Mouse (Mus musculus): ENCODE measurements around the gene Cacna1a. TPM values are rescaled to one million over a fixed set of nuclear protein-coding genes. Genes with fewer than 3 reads are reported as not detected.

Gene Cacna1a
- total and polyA plus RNA-seq, 3 experiments = 3.2 to 5.1 TPM; not detected in 1

DNA sequence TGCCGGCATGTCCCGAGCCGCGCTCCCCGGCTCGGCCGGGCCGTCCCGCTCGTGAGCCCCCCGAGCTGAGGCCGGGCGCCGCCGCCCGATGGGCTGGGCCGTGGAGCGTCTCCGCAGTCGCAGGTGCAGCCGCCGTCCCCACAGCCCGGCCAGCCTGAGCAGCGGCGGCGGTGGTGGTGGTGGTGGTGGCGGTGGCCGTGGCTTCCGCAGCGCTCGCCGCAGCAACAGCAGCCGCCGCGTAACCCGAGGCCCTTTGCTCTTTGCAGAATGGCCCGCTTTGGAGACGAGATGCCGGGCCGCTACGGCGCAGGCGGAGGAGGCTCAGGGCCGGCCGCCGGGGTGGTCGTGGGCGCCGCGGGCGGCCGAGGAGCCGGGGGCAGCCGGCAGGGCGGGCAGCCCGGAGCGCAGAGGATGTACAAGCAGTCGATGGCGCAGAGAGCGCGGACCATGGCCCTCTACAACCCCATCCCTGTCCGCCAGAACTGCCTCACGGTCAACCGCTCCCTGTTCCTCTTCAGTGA lies 27.2 kb downstream of the Cacna1a start:
- Histone ChIP-seq H3K9ac (ENCODE audit: control insufficient read depth, low read depth, low read length, poor library complexity, severe bottlenecking) (no peak overlapping the region), H3K36me3 (ENCODE audit: control insufficient read depth in 1 of 2, insufficient read depth in 2 of 2, low read length in 2 of 2) (no peaks in the 10 kb centered on the region), H3K4me3 (ENCODE audit: control insufficient read depth in 1 of 2, insufficient read depth in 1 of 2, low read depth in 2 of 2, low read length in 2 of 2) (no peak overlapping the region), H3K4me1 (ENCODE audit: control insufficient read depth in 1 of 2, insufficient read depth in 2 of 2, low read length in 2 of 2) (no peaks in the 10 kb centered on the region), H3K79me2 (ENCODE audit: control insufficient read depth, insufficient read depth, low read length, poor library complexity) (no peaks in the 10 kb centered on the region), H3K9me3 (replicated peaks; ENCODE audit: insufficient read depth, low read length) (no peaks in the 10 kb centered on the region), H3K27me3 (ENCODE audit: control insufficient read depth in 1 of 2, insufficient read depth in 2 of 2, low read length in 2 of 2) (peaks cover 0 to 1% of the 10 kb centered on the region in 2 experiments; a peak in 1 of 4 replicates), H3K27ac (ENCODE audit: control insufficient read depth, low read depth, low read length) (no peak overlapping the region)
- no peak for DNase-seq (ENCODE audit: low read depth, low spot score)
- TF ChIP-seq ZMIZ1 (IDR thresholded peaks at IDR 0.05; ENCODE audit: low read depth, low read length) = no peak
- TF ChIP-seq UBTF (IDR thresholded peaks at IDR 0.05; ENCODE audit: borderline replicate concordance, insufficient read depth, low read depth, low read length) = no peak

DNA sequence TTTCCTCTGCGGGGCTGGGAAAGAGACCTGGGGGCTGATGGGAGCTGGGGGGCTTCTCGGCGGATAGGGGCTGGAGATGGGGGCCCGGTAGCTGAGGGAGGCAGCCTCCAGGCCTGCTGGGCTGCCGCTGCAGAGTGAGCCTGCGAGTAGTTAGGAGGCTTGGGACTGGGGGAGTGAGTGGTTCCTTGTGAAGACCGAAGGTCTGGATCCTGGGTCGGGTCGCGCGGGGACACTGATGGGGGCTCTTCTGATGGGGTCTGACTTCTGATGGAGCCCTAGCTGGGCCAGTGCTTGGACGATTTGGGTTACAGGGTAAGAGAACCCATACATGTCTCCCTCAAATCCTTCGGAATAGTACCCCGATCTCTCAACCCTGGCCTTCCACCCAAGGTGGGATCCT lies 27.8 kb downstream of the Cacna1a start:
- Histone ChIP-seq H3K9ac (ENCODE audit: control insufficient read depth, low read depth, low read length, poor library complexity, severe bottlenecking) (no peak overlapping the region), H3K4me1 (ENCODE audit: control insufficient read depth in 1 of 2, insufficient read depth in 2 of 2, low read length in 2 of 2) (no peaks in the 10 kb centered on the region), H3K27ac (ENCODE audit: control insufficient read depth, low read depth, low read length) (no peak overlapping the region), H3K4me3 (ENCODE audit: control insufficient read depth in 1 of 2, insufficient read depth in 1 of 2, low read depth in 2 of 2, low read length in 2 of 2) (no peak overlapping the region), H3K36me3 (ENCODE audit: control insufficient read depth in 1 of 2, insufficient read depth in 2 of 2, low read length in 2 of 2) (no peaks in the 10 kb centered on the region), H3K79me2 (ENCODE audit: control insufficient read depth, insufficient read depth, low read length, poor library complexity) (no peaks in the 10 kb centered on the region), H3K27me3 (ENCODE audit: control insufficient read depth in 1 of 2, insufficient read depth in 2 of 2, low read length in 2 of 2) (0 out of 4 replicates have a peak, but pooled peaks cover 0 to 1% of the 10 kb centered on the region in 2 experiments), H3K9me3 (replicated peaks; ENCODE audit: insufficient read depth, low read length) (no peaks in the 10 kb centered on the region)
- TF ChIP-seq POLR2AphosphoS2 (IDR thresholded peaks at IDR 0.05; ENCODE audit: low read length) (no peak), NELFE (IDR thresholded peaks at IDR 0.05; ENCODE audit: low read depth, low read length) (no peak), ELF1 (IDR thresholded peaks at IDR 0.05; ENCODE audit: low read depth, low read length) (no peak), TAL1 (IDR thresholded peaks at IDR 0.05; ENCODE audit: low read length) (no peak), POLR2AphosphoS5 (IDR thresholded peaks at IDR 0.05; ENCODE audit: borderline replicate concordance, low read depth, low read length) (no peak), JUND (IDR thresholded peaks at IDR 0.05; ENCODE audit: low read depth, low read length) (no peak), NRF1 (IDR thresholded peaks at IDR 0.05; ENCODE audit: insufficient read depth, low read depth, low read length, poor library complexity, severe bottlenecking) (no peak), MEF2A (IDR thresholded peaks at IDR 0.05; ENCODE audit: extremely low read depth, insufficient replicate concordance, low read depth, low read length, poor library complexity, severe bottlenecking) (no peak), SMC3 (IDR thresholded peaks at IDR 0.05; ENCODE audit: low read depth, low read length) (no peak), ZMIZ1 (IDR thresholded peaks at IDR 0.05; ENCODE audit: low read depth, low read length) (no peak), ETS1 (IDR thresholded peaks at IDR 0.05; ENCODE audit: low read depth, low read length) (no peak), GATA1 (IDR thresholded peaks at IDR 0.05; ENCODE audit: low read depth, low read length) (no peak), GABPA (IDR thresholded peaks at IDR 0.05; ENCODE audit: low read depth, low read length) (no peak), CHD1 (IDR thresholded peaks at IDR 0.05; ENCODE audit: low read depth, low read length) (no peak), TCF12 (IDR thresholded peaks at IDR 0.05; ENCODE audit: low read depth, low read length) (no peak), ZC3H11A (IDR thresholded peaks at IDR 0.05; ENCODE audit: low read depth, low read length) (no peak), CTCF (IDR thresholded peaks at IDR 0.05 in 2 of 3, conservative IDR thresholded peaks at IDR 0.05 in 1 of 3; ENCODE audit: control insufficient read depth in 1 of 3, insufficient read depth in 1 of 3, low read depth in 2 of 3, low read length in 3 of 3, poor library complexity in 1 of 3, severe bottlenecking in 1 of 3) (no peak), E2F4 (IDR thresholded peaks at IDR 0.05; ENCODE audit: borderline replicate concordance, low read depth, low read length) (no peak)
- no peak for DNase-seq (ENCODE audit: low read depth, low spot score)

Measured in MEL (cell line).